Mouse (Mus musculus) frontal cortex, adult (tissue): Measurements from ENCODE around the gene Ephx1.
"Not testable (repeated sequence)": the region's sequence is repeated elsewhere in the genome, so short reads cannot be mapped to it uniquely, and the experiment has no call there.

ENCODE experiments used
- ATAC-seq: cut with Nextera tagmentation; 2 replicates; pipeline ENCODE4 v1.9.2; 2017; ENCODE audit warnings: mild to moderate bottlenecking, moderate library complexity, mixed read lengths; ENCODE audit not compliant: low TSS enrichment

Gene Ephx1

DNA sequence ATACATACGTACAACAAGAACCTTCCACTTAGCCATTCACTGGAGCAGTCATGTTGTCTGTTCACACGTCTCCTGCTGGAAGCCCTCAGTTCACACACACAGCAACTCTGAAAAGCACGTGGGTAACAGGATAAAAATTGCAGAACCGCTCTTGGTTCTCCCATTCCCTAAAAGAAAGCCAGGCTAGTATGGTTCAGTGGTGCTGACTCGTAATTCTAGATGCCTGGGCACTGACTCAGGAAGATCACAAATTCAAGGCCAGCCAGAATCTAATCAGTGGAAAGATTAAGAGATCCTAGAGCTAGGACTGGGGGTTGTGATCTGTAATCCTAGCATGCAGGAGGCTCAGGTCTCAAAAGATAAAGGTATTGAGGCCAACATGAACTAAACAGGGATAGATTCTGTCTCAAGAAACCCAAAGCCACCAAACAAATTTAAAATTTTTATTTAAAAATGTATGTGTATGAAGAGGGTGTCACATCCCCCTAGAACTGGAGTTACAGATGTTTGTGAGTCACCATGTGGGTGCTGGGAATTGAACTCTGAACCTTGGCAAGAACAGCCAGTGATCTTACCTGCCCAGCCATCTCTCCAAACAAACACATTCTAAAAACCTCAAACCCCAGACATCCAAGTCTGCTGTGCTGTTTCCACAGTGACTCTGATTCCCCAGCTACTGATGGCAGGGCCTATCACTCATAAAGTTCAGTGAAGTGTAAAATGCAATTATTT lies at the start of gene Ephx1:
Gene Ephx1, minus strand, starts transcription at position 149 of the 732 bp plus-strand sequence.
- ATAC-seq: no peak

DNA sequence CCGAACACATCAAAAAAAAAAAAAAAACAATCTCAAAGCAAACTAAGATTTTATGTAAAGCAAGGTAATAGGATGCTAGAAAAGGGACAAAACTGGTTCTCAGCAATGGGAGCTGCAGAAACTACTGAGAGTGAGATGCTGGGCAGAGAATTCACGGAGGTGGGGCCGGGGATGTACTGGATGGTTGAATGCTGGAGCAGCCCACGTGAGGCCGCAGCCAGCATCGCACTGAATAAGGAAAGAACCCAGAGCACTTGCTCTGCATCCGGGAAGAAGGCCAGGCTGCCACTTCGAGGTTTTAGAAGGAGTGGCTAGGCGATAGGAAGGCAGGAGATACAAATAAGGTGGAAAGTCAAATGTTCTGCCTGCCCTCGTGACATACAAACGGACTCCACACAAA lies 49.0 kb upstream of the Ephx1 start:
- ATAC-seq: peak; percentile 96

DNA sequence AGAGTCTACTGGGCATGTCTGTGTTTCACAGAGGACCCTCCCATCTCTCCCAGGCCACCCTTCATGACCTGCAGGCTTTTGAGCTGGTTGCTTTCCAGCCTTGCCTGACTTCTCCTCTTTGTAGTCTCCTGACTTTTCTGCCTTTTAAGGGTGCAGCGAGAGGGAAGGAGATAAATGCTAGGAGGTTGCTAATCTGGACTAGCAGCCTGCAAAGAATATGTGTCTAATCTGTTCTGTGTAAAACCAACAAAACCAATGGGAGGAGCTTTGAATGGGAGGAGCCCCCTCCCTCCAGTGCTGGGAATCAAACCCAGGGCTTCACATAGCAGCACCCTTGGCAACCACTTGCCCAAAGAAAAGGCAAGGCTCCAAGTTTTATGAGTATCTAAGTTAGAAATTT lies 47.6 kb upstream of the Ephx1 start:
- ATAC-seq: no peak

DNA sequence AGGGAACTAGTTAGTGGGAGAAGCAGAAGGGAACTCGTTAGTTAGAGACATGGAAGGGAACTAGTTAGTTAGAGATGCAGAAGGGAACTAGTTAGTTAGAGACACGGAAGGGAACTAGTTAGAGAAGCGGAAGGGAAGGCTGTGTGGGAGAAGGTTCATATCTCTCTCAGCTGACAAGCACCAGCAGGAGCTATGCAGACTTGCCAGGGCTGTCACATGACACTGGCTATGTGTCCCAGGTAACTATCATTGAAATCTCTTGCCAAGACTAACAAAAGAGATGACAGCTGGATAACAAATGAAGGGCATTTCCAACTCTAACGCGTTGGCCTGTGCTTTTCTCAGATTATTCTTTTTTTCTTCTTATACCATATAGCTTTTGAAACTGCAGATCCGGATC lies 43.9 kb upstream of the Ephx1 start:
- ATAC-seq: no peak

DNA sequence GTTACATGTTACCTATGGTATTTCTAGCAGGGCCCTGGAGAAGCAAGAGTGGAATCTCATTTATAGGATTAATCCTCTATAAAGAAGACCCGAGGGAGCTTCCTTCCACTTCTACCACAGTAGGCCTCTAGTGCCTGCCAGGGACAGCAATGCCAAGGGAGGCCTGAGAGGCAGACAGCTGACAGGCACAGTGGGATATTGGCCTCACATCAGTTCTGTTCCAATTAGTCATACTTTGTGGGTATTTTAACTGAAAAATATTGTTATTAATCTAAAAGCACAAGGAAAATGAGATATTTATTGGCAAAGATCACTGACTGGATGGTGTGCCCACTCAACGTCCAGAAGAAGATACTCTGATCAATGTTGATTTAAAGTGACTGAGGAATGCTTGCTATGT lies 43.3 kb upstream of the Ephx1 start:
- ATAC-seq: no peak

DNA sequence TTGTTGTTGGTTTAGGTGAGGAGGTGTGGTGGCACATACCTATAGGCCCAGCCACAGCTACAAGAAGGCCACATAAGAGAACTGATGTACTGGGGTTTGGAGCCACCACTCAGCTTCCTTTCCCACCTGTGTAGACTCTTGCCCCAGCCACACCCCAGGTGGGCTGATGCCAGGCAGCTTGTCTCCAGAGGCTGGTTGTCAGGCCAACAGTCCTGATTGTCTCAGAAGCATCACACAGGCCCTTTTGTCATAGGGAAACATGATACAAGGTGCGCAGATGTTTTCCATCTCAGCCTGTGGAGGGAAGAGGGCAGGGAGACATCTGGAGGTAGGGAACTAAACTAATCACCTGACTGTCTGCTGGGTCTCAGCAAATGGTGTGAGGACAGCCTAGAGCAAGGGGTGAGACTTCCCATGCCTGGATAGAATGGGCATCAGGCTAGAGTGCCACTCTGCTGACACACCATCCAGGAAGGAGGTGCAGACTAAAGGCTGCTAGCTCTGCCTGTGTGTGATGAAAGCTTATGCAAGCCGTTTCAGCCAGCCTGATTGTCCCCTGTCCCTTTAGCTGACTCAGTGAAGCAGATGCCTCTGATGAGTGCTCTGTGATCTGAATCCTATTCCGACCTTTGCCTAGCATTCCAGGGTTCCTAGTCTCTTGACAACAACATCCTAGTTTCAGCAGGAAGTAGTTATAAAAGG lies 41.2 kb upstream of the Ephx1 start:
- no peak for ATAC-seq

DNA sequence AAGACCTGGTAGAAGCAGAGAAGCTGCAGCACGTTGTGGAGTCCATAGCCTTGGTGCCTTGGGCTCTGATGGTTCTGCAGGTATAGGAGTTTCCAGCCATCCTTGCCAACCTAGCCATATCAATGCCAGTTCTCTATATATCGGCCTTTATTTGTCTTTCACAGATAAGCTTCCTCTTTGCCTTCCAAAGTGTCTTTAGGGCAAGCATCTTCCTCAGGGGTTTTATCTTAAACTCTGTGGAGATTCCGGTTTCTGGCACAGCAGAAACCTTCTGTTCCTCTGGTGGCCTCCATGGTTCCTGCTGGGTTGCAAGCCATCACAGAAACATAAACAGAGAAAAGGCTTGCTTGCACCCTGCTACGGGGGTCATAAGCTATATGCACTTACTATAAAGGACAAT lies 32.2 kb upstream of the Ephx1 start:
- no peak for ATAC-seq

DNA sequence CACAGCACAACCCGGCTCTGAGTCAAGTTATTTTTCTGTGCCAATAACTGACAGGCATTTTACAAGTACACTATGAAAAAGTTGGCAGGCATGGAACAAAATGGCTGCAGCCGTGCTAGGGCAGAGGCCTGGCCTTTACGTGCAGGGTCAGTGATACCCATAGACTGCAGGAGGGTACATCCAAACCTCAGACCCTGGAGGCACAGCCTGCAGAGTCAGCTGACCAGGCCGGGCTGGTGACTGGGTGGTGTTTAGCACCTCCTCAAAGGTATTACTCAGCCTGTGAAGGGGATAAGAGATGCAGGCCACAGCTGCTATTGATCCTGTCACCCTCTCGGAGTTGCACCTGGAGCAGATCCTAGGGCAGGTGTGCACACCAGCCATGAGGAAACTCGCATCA lies 30.2 kb upstream of the Ephx1 start, which contains the start of gene 9130409I23Rik:
Gene 9130409I23Rik, plus strand, starts transcription at position 301 of the 400 bp plus-strand sequence.
- no peak for ATAC-seq

DNA sequence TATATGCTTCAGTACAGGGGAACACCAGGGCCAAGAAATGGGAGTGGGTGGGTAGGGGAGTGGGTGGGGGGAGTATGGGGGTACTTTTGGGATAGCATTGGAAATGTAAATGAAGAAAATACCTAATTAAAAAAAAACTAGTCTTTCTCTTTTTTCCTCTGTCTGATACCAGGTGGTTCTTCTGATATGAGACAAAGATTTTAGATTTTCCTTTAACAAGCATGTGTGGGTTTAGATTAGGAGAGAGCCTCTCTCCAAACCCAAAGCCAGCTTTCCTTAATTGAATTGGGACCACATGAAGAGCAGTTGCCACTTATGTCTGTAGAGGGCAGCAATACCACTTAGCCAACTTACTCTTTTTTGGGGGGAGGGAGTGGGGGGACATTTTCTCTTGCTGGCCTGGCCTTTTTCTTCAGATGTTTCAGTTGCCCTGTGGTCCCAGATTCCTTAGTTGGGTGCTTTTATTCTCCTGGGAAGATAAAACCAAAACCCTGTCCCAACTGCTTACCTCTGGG lies 28.7 kb upstream of the Ephx1 start:
- ATAC-seq: no peak

DNA sequence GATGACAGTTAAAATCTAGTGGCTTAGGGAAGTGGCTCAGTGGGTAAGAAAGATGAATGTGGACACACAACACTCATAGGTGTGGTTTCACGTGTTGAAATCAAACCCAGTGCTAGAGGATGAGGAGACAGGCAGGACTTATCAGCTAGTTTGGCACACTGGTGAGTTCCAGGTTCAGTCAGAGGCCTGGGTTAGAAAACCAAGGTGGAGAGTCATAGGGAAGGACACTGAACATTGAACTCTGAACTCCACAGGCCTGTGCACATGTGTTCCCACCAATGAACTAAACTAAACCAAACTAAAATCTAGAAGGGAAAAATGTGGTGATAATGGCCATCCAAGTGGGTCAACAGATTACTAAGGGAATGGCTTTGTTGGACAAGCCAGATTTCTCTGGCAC lies 26.8 kb upstream of the Ephx1 start:
- ATAC-seq: no peak

DNA sequence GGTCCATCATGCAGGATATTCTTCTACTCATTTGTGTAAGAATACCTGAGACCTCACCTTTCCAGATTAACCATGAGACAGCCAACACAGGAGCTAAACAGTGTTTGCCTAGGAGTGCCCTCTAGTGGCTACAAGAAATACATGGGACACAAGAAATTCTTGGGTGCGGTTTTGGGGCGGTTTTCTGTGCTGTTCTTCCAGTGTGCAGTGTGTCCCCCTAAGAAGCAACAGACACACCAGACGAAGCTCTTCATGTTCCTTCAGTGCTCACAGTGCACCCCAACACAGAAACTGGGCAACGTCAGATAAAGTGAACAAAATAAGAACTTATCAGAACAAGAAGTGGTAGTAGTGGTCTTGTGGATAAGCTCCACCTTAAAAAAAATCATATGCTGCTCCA lies 18.9 kb upstream of the Ephx1 start:
- ATAC-seq: no peak

DNA sequence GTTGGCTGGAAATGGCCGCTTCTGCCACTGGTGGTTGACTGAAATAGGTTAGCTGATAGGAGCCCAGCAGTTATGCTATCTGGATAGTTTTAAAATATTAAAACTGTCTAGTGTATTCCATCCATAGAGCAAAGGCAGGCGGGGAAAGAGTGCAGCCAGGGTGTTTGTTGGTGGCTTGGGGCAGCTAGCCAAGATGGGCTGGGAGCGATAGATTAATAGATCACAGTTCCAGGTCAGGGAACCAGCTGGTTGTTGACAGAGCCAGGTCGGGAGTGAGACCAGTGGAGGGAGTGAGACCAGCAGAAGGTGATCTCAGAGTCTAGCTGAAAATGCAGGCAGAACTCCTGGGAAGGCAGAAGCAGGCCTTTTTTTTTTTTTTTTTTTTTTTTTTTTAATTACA lies 16.9 kb upstream of the Ephx1 start:
- no peak for ATAC-seq

DNA sequence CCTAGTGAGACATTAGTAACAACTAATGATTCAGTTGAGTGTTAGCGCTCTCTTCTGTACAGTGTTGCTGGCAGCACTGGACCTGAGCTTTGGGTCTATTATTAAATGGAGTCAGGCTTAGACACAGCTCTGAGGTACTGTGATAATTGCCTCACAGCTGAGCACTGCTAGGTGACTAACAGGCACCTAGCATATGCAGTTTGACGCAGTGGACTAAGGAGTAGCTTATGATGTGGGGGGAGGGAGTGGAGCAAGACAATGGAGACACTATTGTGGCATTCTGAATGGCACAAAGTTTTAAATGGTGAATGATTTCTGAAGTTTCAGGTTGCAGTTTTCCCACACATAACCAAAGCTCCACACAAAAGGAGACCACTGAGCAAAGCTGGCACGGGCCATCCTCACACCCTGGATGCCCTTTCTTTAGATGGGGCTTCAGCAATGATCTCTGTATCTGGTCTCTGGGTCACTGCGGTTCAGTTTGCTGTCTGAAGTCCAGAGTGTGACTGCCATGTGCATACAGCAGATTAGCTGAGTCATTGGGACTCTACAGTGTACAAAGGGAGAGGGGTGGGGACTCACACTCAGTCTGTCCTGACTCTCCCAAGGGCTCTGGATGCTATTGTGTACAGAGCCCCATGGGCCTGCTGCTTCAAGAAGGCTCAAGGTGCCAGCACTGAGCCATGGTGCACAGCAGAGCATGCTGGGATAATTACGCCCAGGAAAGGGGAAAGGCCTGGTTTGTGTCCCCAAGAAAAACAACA lies 14.5 kb upstream of the Ephx1 start:
- not testable (repeated sequence) for ATAC-seq

DNA sequence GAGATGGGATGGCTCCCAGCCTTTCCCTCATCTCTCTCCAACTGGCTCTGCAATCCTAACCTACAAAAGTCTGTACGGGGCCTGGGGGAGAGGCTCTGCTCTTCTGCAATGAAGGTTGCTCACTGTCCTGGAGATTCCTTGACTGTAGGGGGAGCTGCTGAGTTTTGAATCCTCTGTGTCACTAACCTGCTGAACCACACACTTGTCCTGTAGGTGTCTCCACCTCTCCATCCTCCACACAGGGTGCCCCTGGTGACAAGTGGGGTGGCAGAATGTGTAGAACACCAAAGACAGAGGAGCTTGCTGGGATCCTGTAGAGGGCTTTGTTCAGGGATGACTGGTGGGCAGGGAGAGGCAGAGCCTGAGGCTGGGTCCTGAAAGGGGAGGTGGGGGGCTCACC lies 1.6 kb upstream of the Ephx1 start:
- ATAC-seq: peak; percentile 89

DNA sequence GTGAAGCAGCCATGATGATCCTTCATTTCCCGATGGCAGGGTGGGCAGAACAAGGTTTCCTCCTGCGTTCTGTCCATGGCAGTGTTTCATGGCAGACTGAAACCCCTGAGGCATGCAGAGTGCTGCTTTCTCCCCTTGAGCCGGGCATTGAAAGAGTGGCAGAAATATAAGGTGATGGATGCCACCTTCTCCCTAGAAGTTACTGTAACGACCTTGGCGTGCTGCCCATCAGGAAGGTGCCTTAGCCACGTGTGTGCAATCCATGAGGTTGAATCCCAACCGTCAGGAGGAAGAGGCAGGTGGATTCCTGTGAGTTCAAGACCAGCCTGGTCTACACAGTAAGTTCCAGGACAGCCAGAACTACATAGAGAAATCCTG lies 773 bp upstream of the Ephx1 start:
- ATAC-seq: no peak

DNA sequence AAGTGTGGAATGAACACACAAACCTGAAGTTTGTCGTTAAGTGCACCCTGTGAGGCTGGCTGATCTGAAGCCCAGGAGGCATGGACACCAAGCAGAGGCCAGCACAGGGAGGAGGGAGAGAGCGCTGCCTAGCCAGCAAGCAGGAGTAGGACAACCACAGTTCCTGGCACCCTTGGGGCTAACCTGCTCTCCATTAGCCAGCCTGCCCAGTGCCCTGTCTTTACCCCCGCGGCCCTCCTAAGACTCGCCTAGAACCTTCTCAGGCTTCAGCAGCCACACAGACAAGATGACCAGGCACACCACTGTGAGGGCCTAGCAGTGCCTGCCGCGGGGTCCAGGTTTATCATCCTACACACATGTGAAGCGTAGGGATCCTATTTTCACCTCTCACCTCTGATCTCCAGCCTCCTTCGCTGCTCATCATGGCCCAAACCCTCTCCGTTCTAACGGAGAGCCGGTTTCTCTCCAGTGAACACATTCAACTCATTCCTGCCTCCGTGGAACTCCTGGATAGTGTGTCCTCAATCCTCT lies 2.7 kb downstream of the Ephx1 start:
- no peak for ATAC-seq

DNA sequence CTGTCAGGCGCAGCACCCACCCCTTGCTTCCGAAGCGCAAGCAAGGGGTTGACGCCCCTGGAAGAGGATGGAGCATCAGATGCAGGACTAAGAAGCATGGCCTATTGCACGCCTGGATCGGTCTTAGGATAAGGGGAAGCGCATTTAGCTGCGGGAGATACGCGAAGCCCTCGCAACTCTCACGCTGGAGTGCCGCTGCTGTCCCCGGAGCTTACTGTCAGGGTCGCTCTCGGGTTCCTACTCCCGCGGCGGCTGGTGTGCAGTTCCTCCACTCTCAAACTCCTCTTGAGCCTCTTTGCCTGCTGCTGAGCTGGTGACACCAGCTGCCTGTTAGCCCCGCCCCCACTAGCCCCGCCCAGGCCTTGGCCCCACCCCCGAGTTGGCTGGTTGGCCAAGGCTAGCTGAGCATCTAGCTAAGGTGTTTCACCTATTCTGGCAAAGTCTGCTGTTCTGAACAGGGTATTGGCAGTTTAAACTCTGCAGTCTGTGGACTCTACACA lies 3.4 kb downstream of the Ephx1 start:
- ATAC-seq: peak; percentile 65

DNA sequence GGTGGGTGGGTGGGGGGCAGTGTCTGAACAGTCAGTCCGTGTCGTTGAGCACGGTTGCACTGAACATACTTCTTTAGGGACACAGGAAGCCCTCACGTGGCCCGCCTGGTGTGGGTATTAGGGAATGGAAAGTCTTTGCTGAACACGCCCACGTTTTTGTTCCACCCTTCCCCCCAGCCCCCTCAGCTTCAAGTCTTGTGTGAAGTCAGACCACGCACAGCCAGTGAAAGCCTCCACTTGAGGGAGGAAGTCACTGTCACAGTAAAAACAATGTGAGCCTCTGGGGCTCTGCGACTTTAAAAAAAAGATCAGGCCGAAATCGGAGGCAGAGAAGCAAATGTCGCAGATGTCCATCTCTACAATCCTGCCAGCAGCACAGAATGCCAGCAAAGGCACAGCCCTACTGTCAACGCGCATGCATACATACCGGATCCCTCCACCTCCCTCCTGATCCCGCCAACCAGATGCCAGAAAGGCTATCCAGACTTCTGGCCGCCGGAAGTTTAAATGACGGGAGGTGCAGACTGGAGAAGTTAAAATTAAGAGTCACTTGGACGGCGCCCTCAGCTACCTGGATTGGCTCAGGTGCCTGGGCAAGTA lies 4.1 kb downstream of the Ephx1 start:
- peak; percentile 87 for ATAC-seq

DNA sequence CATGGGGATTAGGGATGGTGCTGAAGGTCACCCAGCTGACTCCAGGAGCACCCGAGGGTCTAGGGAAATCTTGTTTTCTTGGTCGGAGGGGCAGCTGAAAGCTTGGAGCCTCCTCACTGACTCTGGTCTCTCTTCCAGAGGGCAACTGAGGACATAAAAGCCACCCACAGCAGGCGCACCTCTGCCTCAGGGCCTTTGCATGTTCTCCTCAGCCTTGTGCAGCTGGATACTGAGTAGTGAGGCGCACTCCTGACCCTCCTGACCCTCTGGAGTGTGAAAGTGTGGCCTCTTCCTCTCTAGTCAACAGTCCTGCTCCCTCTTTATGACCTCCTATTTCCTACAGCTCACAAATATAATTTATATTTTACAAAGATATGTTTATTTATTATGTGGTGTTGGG lies 4.7 kb downstream of the Ephx1 start:
- ATAC-seq: no peak

DNA sequence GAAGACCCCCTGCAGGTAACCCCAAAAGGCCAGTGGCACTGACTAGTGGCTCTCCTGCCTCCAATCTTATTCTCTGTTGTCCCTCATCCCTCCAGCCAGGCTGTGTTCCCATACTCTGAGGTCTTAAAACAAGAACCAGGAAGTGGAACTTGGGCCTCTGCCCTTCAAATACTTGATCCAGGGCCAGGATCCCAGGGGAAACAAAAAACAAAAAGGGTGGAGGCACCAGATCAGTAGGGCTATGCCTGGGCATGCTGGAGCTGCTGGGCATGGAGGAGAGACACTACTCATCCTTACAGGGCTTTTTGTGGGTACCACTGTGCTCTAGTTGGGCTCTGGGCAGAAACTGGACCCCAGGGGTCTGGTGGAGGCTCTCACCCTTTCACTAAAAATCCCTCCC lies 5.1 kb downstream of the Ephx1 start:
- no peak for ATAC-seq

DNA sequence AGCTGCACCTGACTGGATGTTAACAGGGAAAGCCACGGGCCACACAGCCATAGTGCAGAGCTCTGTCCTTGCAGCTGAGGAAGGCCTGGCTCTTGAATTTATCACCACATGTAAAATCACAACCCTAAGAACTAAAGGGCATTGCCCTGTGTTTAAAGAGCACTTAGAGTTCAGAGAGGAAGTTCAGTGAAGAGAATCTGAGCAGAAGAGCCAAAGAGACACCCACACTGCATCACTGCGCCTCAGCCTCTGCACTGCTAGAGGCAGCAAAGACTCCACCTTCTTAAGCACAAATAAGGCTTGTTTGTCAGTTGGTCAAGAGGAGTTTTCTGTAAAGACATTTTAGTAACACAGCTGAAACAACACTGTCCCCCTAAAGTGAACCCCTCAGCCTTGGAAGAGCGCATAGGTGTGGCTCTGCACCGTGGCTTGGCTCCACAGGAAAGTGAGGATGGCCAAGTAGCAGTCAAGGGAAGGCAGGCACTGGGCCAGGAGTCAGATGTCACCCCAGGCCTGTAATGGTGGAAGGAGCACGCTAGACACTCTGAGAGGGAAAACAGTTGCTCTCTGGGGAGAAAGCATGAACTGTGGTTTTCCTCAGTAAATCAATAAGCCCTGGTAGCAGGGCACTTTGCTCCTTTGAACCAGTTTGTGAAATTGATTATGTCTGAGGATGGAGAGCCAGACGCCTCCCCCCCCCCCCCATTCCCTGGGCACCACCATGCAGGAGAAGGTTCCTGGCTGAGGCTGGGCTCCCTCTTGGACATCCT lies 5.8 kb downstream of the Ephx1 start:
- ATAC-seq: no peak
